Mouse (Mus musculus) cerebellum, adult 18-20 months (tissue): Measurements from ENCODE around the gene Tmbim4.

Experiments used
- DNase-seq, 2 experiments: peaks; one replicate each; pipeline ENCODE4 v3.0.0; 2021

Gene Tmbim4

GRCm38 (mm10) chr10:120250911-120251683 lies 49.7 kb downstream of the Tmbim4 start:
- DNase-seq: no peak

GRCm38 (mm10) chr10:120251791-120252190 lies 50.4 kb downstream of the Tmbim4 start:
- no peak for DNase-seq

- no peak for DNase-seq
These were observed 51.4 kb downstream of the Tmbim4 start for GRCm38 (mm10) chr10:120252800-120253199.

GRCm38 (mm10) chr10:120257231-120257630 lies 55.8 kb downstream of the Tmbim4 start:
- peak; percentile 20 to 31 for DNase-seq

- no peak for DNase-seq
These were observed 66.4 kb downstream of the Tmbim4 start for GRCm38 (mm10) chr10:120267790-120268189.

- DNase-seq: no peak
These were observed 68.6 kb downstream of the Tmbim4 start for GRCm38 (mm10) chr10:120269946-120270345.

GRCm38 (mm10) chr10:120270777-120271176 lies 69.4 kb downstream of the Tmbim4 start:
- DNase-seq: peak; percentile 11 to 20

- DNase-seq: no peak
These were observed 69.9 kb downstream of the Tmbim4 start for GRCm38 (mm10) chr10:120271318-120271717.

GRCm38 (mm10) chr10:120271879-120272269 lies 70.5 kb downstream of the Tmbim4 start:
- no peak for DNase-seq

- no peak for DNase-seq
These were observed 71.0 kb downstream of the Tmbim4 start for GRCm38 (mm10) chr10:120272270-120272883.

GRCm38 (mm10) chr10:120273335-120273734 lies 71.9 kb downstream of the Tmbim4 start:
- DNase-seq: no peak
